Mouse (Mus musculus): ENCODE results near the gene Trpv2.

The Trpv2 gene

DNA sequence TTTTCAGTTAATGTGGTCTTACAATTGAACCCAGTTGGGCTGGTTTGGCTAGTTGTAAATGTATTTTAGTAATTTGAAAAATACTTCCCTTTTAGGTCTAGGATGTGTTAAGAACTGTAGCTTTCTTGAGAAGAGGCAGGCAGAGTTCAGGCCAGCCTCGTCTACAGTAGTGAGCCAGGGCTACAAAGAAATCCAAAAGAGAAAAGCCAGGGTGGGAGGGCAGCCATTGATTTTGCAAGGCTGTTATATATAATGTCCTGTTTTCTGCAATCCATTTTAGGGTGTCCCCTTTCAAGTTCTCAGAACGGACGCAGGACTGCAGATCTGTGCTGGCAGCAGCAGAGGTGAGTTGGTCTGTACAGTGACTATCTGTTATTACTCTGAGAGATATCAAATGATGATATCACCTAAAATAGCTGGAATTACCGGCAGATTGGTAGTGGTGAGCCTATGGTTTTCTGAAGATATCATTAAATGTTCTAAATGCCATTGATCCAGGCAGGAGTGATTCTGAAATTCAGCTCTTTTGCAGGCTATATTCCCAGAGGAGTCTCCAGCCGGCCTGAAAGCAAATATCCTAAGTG, 29.9 kb downstream of the Trpv2 start:
- DNase-seq (ENCODE audit: low spot score in 2 of 2): no peak

DNA sequence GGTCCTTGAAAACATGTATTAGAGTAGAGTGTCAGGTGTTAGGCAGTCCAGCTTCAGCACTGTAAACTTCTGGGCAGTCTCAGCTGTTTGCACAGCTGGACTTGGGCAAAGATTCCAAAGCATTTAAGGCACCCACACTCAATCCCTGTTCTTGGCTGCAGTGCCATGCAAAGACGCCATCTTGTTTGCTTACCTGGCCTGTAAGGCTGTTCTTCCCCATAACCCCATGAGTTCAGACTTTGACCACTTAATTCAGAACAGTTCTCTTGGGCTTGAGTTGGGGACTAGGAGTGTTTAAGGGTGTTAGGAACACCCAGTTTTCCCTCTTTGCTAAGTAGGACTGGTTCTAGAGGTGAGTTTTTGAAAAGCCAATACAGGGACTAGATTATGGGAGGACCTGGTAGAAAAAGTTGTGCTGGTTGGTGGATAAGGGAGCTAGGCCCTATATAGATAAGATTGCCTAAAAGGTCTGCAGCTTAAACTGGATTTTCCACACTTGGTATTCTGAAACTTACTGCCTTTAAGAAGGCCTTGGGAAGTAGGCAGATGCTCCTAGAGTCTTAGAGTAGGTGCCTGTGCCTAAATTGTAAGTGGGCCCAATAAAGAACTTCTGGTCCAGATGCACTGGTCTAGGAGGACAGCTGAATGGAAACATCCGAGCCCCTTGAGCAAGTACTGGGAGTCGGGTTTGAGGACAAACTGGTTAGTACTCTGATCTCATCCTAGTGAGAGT, 30.8 kb downstream of the Trpv2 start:
- no peak for DNase-seq (ENCODE audit: low spot score in 2 of 2)

DNA sequence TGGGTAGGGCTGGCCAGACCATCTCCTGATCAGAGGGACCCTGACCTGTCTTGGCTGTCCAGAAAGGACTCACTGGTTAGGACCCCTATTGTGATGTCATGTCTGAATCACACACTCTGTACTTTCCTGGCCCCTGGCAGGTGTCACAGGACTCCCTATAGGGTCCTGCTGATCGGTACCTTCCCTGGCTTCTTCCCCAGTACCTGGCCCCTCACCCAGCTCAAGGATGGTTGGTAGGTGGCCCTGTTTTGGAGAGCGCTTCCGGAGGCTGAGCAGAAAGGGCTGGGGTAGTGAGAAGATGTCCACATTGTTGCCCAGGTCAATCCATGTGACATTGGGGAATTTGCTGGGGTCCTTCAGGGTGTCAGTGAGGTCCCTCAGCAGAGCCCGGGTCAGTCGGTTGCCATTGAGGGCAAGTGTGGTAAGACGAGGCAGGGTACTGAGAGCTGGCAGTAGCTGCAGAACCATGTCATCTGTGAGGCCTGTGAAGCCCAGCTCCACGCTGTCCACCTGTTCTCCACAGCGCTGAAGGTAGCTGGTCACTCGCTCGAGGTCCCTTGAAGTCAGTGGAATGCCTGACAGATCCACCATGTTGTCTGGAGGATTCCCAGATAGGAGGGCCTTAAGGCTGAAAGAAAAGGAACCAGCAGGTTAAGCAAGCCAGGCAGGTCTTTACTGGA, 31.5 kb downstream of the Trpv2 start:
- no peak for DNase-seq (ENCODE audit: low spot score in 2 of 2)

DNA sequence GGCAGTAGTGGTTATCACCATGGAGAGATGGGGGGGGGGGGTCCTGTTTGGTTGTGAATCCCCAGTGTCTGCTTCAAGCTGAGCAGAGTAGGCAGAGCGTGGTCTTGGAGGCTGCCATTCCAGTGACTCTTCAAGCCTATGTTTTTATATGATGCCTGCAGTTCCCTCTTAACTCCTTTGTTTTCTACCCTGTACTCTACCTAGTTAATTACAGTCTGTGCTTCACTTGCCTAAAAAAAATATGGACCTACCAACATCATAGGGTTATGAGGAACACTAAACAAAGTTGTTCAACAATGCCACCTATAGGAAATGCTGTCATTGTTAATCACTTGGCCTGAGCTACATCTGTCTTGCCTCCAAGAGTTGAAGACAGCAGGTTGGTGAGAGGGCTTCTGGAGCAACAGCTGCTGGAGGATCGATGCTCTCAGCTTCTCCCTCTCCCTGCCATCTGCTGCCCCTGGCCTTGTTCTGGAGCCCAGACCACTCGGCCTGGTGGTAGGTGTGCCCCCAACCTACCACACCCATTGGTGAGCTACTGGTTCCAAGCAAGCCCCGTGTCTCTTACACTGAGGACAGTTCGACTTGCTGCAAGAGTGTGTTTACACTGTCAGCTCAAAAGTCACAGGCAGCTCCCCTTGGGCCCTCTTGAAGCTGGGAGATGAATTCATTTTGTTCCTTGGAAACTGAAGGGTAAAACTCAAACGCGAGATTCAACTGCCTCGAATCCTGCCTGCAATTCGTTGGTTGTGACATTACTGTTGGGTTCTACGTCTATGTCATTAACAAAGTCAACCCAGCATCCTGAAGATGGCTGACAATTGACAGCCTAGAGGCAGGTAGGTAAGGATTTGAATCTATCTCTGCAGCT, 32.2 kb downstream of the Trpv2 start:
- DNase-seq (ENCODE audit: low spot score in 2 of 2): no peak

DNA sequence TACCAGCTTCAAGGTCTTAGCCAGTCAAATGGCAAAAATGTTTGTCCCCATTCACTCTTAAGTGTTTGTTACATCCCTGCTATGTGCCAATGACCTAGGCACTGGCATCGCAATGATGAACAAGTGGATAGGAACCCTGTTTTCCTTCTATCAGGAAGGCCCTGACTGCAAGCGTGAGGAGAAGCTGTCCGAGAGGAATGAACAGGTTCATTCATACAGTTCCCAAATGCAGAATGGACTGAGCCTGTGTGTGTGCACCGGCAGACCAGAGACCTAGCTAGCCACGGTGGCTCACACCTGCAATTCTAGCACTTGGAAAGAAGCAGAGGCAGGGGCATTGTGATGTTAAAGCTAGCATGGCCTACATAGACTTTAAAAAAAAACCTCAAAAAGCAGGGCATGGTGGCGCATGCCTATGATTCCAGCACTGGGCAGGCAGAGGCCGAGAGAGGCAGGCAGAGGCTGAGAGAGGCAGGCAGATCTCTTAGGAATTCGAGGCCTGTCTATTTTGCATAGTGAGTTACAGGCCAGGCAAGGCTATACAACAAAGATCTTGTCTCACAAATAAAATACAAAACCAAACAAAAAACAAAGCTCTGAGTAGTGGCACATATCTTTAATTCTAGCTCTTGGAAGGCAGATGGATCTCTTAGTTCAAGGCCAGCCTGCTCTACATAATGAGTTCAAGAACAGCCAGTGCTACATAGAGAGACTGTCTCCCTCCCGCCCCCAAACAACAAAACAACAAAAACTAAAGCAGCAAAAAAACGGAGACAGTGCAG, 33.1 kb downstream of the Trpv2 start:
- no peak for DNase-seq (ENCODE audit: low spot score in 2 of 2)

DNA sequence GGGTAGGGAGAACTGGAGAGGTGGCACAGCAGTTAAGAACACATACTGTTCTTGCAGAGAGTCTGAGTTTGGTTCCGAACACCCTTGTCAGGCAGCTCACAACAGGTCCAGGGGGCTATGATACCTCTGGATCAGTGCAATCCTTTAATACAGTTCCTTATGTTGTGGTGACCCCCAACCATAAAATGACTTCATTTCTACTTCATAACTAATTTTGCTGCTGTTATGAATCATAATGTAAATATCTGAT, 33.6 kb downstream of the Trpv2 start:
- no peak for DNase-seq (ENCODE audit: low spot score in 2 of 2)

DNA sequence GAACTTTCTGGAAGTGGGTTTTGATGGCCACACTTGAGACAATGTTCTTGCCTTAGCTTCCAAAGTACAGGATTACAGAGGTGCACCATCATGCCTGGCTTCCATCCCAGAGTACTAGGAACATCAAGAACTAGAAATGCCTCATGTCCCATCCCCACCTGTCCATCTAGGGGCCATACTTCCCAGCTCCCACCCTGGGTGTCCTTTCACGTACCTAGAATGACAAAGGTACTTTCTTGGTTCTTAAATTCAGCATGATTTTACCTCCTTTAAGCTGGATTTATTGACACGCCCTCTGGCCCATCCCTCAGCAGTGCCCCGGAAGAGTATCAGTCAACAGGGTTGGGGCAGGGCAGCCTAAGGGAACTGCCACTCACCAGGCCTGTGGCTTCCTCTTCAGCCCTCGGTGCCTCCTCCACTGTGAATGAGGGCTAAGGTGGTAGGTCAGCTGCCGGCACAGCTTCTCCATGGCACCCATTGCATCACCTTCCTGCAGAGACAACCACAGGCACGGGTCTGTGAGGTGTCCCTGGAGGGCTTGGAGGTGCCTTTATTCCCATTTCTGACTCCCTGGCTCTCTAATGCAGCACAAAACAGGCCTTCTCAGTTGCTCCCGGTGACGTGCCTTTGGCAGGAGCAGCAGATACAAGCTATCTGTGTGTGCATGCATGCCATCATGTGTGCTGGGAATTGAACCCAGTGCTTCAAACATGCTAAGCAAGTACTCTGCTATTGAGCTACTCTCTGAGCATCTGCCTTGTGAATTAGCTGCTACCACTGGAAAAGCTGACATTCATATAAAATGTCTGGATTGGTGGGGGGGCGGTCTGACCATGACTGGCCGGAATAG, 34.8 kb downstream of the Trpv2 start:
- no peak for DNase-seq (ENCODE audit: low spot score in 2 of 2)

DNA sequence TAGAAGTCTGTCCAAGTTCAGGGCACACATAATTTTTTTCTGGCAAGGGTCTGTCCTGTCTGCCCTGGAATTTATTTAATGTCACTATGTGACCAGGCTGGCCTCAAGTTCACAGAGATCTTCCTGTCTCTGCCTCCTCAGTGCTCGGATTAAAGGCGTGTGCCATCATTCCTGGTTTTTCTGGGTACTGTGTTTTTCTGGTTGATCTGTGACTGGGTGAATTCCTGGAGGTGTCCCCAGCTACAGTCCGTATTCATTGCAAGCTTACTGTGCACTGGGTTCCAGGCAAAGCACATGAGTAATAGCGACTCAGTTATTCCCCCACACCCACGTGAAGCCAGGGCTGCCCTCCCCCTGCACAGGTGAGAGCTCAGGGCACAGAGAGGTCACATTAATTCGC, 36.0 kb downstream of the Trpv2 start:
- DNase-seq (ENCODE audit: low spot score in 2 of 2): no peak

DNA sequence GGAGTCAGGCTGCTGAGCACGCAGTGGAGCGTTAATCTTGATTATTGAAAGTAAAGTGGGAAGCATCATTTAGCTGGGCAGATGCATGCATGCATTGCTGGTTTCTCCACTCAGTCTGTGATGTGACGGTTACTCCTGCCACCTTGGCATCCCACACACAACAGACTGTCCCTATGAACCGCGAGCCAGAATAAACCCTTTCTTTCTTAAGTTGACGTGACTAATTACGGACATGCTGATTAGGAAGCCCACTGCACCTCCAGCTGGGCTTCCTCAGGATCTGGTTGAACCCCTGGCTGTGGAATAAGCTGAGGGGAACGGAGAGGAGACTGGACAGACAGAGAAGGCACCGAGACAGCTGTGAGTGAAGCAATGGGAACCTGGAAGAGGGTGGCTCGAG, 38.3 kb downstream of the Trpv2 start:
- DNase-seq (ENCODE audit: low spot score in 2 of 2): no peak

DNA sequence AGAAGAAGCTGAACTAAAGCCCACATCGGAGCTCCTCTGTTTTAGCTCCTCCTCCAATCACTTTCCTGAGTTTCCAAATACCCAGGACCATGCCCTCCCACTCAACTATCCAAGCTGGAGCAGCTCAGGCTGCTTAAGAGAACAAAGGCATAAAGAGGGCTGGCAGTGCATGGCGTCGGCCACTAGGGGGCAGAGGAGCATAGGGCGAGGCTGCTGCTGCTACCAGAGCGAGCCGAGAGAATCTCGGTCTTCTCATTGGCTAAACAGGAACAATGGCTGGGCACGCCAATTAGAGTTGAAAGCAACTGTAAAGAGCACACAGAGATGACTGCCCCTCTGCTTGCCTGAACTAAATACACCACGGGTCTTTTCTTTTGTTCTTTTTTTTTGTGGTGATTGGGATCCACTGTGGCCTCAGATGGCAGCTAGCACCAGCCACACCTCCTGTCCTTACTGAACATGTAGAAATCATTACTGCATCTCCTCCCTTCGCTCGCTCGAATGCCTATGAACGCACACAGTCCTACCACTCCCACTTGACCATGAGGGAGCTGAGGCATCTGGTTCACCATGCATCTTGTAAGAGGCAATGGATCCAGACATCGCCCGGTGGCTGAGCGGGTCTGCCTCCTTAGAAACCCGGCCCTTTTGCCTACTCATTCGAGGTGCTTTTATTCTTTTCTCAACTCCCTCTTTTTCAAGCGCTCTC, 39.5 kb downstream of the Trpv2 start:
- DNase-seq (ENCODE audit: low spot score in 2 of 2): peak; percentile 94 to 95

DNA sequence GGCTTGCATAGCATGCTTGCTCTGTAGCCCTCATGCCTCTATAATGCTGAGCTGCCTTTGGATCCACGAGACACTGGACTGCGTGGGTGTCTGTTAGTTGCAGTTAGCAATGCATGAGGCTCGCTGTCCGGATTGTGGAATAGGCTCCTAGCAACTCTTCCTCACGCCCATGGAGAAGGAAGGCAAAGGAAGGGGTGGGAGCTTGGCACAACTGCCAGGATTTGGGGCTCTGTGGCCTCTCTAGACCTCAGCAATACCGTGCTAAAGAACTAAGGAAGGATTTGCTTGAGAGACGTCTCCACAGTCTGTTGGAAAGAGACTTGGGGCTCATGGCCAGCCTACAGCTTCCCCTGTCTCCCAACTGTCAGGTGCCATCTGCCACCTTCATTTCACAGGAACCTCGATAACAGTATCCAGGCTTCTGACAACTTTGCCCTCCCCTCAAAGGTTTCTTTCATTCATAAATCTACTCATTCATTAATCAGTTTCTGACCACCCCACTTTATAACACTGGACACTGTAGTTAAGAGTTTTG, 40.7 kb downstream of the Trpv2 start:
- no peak for DNase-seq (ENCODE audit: low spot score in 2 of 2)

DNA sequence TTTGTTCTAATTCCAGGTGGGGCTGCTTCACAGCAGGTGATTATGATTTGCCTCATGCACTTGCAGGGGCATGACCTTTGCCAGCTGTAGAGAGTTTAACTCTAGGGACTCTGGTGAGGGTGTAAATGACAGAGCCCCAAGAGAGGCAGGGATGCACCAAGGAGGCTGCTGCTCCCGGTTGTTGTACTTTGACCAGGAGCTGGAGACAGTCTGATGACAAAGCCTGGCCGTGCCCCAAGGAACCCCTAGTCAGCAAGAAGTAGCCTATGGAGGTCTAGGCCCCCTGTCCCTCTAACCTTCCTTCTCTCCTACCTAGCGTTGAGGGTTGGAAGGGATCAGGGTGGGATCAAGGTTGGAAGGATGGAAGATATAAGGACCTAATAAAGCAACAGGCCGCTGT, 41.2 kb downstream of the Trpv2 start:
- DNase-seq (ENCODE audit: low spot score in 2 of 2): no peak

DNA sequence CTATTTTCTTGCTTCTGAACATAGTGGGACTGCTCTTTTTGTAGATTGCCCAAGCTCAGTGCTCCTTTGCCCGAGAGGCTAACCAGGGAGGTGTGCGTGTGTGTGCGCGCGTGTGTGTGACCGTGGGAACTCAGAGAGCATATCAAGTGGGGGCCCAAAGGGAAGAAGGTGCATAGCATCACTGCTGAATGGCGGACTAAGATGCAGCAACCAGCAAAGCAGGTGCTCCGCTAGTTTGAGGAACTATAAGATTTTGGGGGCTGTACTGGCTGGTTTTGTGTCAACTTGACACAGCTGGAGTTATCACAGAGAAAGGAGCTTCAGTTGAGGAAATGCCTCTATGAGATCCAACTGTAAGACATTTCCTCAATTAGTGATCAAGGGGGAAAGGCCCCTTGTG, 46.8 kb downstream of the Trpv2 start:
- DNase-seq (ENCODE audit: low spot score in 2 of 2): no peak

DNA sequence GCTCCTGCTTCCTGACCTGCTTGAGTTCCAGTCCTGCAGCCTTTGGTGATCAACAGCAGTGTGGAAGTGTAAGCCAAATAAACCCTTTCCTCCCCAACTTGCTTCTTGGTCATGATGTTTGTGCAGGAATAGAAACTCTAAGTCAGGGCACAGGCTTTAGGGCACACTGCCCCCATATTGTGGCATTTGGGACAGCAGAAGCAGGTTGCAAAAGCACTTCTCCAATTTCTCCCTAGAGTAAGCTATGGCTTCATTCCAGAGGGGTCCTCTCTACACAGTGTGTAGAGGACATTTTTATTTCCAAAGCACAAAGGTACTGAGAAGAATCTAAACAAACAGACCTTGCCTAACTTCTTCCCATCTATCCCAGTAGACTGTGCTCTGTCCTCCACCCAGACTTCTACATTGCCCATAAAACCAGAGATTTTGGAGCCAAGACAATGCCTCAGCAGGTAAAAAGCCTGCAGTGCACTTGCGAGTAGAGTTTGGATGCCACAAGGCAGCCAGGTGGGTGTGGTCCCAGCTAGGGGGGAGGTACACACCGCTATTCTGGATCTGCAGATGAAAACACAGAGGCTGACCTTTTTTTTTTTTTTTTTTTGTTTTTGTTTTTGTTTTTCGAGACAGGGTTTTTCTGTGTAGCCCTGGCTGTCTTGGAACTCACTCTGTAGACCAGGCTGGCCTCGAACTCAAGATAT, 47.4 kb downstream of the Trpv2 start:
- DNase-seq (ENCODE audit: low spot score in 2 of 2): no peak

DNA sequence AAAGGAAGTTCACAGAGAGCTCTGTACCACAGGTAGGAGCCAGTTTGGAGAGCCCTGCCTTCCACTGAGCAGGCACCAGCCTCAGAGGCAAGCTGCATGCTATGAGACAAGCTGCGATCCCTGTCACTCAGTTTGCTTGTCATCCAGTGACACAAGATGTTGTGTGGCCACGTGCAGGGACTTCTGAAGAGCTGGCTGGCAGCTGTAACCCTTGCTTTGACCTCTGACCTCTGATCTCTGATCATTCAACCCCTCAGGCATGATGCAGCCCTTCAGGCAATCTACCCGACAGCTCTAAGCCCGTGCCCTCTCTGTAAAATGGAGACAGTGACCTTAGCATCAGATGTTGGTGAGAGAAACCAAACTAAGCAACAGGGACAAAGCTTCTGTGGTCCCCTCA, 48.6 kb downstream of the Trpv2 start:
- no peak for DNase-seq (ENCODE audit: low spot score in 2 of 2)

DNA sequence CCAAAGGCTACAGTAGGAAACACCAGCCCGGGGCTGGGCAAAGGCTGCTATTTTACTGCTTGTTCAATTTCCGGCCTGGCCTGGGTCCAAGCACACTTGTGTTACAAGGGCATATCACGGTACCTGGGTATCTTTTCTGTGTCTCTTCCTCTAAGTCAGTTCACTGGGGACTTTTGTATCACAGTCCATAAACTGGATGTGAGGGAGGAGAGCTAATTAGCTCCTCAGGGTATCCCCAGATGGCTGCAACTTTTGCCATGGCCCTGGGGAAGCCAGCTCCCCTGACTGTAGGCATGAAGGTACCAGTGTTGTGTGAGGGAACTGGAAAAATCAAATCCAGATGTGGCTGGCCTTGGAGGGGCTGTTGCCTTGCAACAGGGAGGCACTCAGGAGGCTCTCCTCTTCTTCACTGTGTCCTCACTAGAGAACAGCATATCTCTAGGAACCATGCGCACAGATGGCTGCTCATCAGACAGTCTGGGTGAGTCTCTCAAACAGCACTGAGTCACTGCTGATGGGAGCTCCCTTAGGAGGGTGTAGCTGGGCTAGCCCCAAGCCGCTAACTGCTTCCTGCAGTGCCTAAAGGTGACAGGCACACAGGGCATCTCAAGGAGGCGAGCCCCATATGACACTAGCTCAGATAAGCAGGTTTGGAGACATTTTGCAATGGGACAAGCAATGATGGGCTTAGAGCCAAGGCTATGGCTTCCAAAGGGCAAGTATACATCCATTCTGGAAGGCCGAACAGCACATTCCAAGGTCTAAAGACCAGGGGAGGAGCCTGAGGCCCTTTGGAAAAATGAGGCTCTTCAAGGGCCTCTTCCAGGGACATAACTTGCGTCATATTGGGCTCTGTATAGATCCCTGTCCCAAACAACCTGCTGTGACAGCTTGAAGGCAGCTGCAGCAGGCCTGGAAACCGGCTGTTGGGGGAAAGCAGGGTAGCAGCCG, 50.3 kb downstream of the Trpv2 start:
- DNase-seq (ENCODE audit: low spot score in 2 of 2): no peak

DNA sequence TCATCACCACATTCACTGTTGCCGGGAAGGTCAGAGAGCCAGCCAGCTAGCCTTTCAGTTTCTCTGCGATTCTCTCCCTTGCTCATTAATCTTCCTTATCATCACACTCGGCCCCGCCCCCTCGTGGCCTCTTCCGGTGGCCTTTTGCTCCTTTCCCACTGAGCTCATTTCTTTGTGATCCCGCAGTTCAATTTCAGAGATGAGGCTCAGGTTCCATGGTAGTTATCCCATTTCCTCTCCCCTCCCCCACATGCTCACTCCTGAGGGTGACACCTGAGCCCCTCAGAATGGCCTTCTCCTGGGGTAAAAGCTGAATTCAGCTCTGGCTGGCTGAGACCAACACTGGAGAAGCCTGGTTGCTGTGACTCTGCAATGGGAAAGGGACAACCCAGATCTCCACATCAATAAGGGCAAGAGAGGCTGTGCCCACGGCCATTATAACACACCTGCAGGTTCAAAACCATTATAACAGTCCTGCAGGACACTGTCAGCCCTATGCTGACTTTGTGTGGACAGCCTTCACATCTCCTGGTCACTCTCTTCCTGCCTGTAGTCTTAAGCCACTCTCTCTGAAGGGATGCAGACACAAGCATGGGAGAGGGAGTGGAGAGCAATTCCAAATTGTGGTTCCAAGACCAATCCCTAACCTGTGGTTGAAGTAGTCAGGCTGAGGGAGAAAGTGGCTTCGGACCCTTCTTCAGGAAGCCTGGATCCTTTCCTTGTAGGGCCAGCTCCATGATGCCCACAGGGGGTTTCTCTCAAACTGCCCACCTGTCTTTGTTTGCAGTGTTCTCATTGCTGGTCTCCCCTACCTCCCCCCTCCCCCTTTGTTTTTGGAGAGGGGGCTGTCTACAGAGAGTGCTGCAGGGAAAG, 55.3 kb downstream of the Trpv2 start:
- DNase-seq (ENCODE audit: low spot score in 2 of 2): no peak
